Mouse (Mus musculus): ENCODE results near the gene Gm7073. TPM values are rescaled to one million over a fixed set of nuclear protein-coding genes. Genes with fewer than 3 reads are reported as not detected.

Gm7073 gene
- polyA plus RNA-seq (2015; fragmentation: Nextera tagmentation; extraction: Ambion mirVana): not detected in 2 replicates

- H3K4me2 ChIP-seq (replicated peaks): no peak within 1 kb of the TSS
- no peaks in the 10 kb centered on the region for H3K4me1 ChIP-seq (replicated peaks)
- H3K36me3 ChIP-seq: no peaks in the 10 kb centered on the region
- H3K9me3 ChIP-seq: no peaks in the 10 kb centered on the region
- no peak within 1 kb of the TSS for H3K9ac ChIP-seq
- no peak for ATAC-seq
- no peak within 1 kb of the TSS for H3K27ac ChIP-seq
- H3K4me3 ChIP-seq (replicated peaks): no peak within 1 kb of the TSS
- H3K27me3 ChIP-seq (replicated peaks): no peaks in the 10 kb centered on the region
Observed at GRCm38 (mm10) chrX:60539149-60539548, at the start of gene Gm7073. Gene Gm7073 (minus strand): TSS chrX:60539249.

- no peak for ATAC-seq
- Histone ChIP-seq H3K4me3 (replicated peaks) (no peak overlapping the region), H3K4me2 (replicated peaks) (no peak overlapping the region), H3K9ac (no peak overlapping the region), H3K4me1 (replicated peaks) (no peaks in the 10 kb centered on the region), H3K27ac (no peak overlapping the region), H3K27me3 (replicated peaks) (no peaks in the 10 kb centered on the region), H3K36me3 (no peaks in the 10 kb centered on the region), H3K9me3 (no peaks in the 10 kb centered on the region)
- 33% methylated on average over 1 of the region's 1 CpGs for WGBS
Observed at GRCm38 (mm10) chrX:60570539-60570938, 31.5 kb upstream of the Gm7073 start.

GRCm38 (mm10) chrX:60569047-60569446 is 30.0 kb upstream of the Gm7073 start:
- ATAC-seq: no peak
- Histone ChIP-seq H3K36me3 (no peaks in the 10 kb centered on the region), H3K4me2 (replicated peaks) (no peak overlapping the region), H3K4me3 (replicated peaks) (no peak overlapping the region), H3K9me3 (no peaks in the 10 kb centered on the region), H3K27ac (no peak overlapping the region), H3K9ac (no peak overlapping the region), H3K4me1 (replicated peaks) (no peaks in the 10 kb centered on the region), H3K27me3 (replicated peaks) (no peaks in the 10 kb centered on the region)

GRCm38 (mm10) chrX:60555242-60555641 is 16.2 kb upstream of the Gm7073 start:
- Histone ChIP-seq H3K4me2 (replicated peaks) (no peak overlapping the region), H3K36me3 (no peaks in the 10 kb centered on the region), H3K9ac (no peak overlapping the region), H3K4me1 (replicated peaks) (no peaks in the 10 kb centered on the region), H3K9me3 (no peaks in the 10 kb centered on the region), H3K27me3 (replicated peaks) (no peaks in the 10 kb centered on the region), H3K27ac (no peak overlapping the region), H3K4me3 (replicated peaks) (no peak overlapping the region)
- WGBS: 65% methylated on average over 4 of the region's 4 CpGs
- no peak for ATAC-seq

GRCm38 (mm10) chrX:60547444-60548304 is 8.6 kb upstream of the Gm7073 start:
- Histone ChIP-seq H3K4me1 (replicated peaks) (no peaks in the 10 kb centered on the region), H3K36me3 (no peaks in the 10 kb centered on the region), H3K4me2 (replicated peaks) (peak overlapping the region; percentile 61), H3K27me3 (replicated peaks) (0 out of 2 replicates have a peak, but pooled peaks cover 6% of the 10 kb centered on the region), H3K9ac (peak overlapping the region; percentile 40), H3K9me3 (no peaks in the 10 kb centered on the region), H3K4me3 (replicated peaks) (peak overlapping the region; percentile 56), H3K27ac (no peak overlapping the region)
- ATAC-seq: peak; percentile 95
- WGBS: 19% methylated on average over 41 of the region's 113 CpGs

- H3K27ac ChIP-seq: no peak overlapping the region
- 18% methylated on average over 16 of the region's 16 CpGs for WGBS
- 0 out of 2 replicates have a peak, but pooled peaks cover 6% of the 10 kb centered on the region for H3K27me3 ChIP-seq (replicated peaks)
- peak overlapping the region; percentile 61 for H3K4me2 ChIP-seq (replicated peaks)
- H3K9ac ChIP-seq: peak overlapping the region; percentile 40; the same call in 1 of the 2 replicates
- no peaks in the 10 kb centered on the region for H3K4me1 ChIP-seq (replicated peaks)
- H3K9me3 ChIP-seq: no peaks in the 10 kb centered on the region
- H3K4me3 ChIP-seq (replicated peaks): peak overlapping the region; percentile 56
- no peaks in the 10 kb centered on the region for H3K36me3 ChIP-seq
- peak; percentile 46; the same call in 1 of the 2 replicates for ATAC-seq
Observed at GRCm38 (mm10) chrX:60547098-60547443, 8.0 kb upstream of the Gm7073 start.

GRCm38 (mm10) chrX:60545906-60546305 is 6.9 kb upstream of the Gm7073 start:
- no peaks in the 10 kb centered on the region for H3K36me3 ChIP-seq
- H3K9ac ChIP-seq: no peak overlapping the region
- no peaks in the 10 kb centered on the region for H3K9me3 ChIP-seq
- H3K4me1 ChIP-seq (replicated peaks): no peaks in the 10 kb centered on the region
- no peak overlapping the region for H3K27ac ChIP-seq
- WGBS: 45% methylated on average over 3 of the region's 3 CpGs
- H3K4me2 ChIP-seq (replicated peaks): no peak overlapping the region
- no peak for ATAC-seq
- no peak overlapping the region for H3K4me3 ChIP-seq (replicated peaks)
- 0 out of 2 replicates have a peak, but pooled peaks cover 6% of the 10 kb centered on the region for H3K27me3 ChIP-seq (replicated peaks)

- Histone ChIP-seq H3K36me3 (no peaks in the 10 kb centered on the region), H3K9me3 (no peaks in the 10 kb centered on the region), H3K4me1 (replicated peaks) (no peaks in the 10 kb centered on the region), H3K9ac (no peak overlapping the region), H3K4me3 (replicated peaks) (no peak overlapping the region), H3K27me3 (replicated peaks) (0 out of 2 replicates have a peak, but pooled peaks cover 6% of the 10 kb centered on the region), H3K4me2 (replicated peaks) (no peak overlapping the region), H3K27ac (no peak overlapping the region)
- no peak for ATAC-seq
- 58% methylated on average over 1 of the region's 1 CpGs for WGBS
Observed at GRCm38 (mm10) chrX:60545444-60545843, 6.4 kb upstream of the Gm7073 start.

- Histone ChIP-seq H3K36me3 (no peaks in the 10 kb centered on the region), H3K27me3 (replicated peaks) (0 out of 2 replicates have a peak, but pooled peaks cover 6% of the 10 kb centered on the region), H3K27ac (no peak overlapping the region), H3K9me3 (no peaks in the 10 kb centered on the region), H3K4me3 (replicated peaks) (no peak overlapping the region), H3K4me1 (replicated peaks) (no peaks in the 10 kb centered on the region), H3K9ac (no peak overlapping the region), H3K4me2 (replicated peaks) (no peak overlapping the region)
- no peak for ATAC-seq
- WGBS: 47% methylated on average over 4 of the region's 4 CpGs
Observed at GRCm38 (mm10) chrX:60544098-60544497, 5.0 kb upstream of the Gm7073 start.

GRCm38 (mm10) chrX:60542901-60543300 is 3.9 kb upstream of the Gm7073 start:
- H3K9me3 ChIP-seq: no peaks in the 10 kb centered on the region
- H3K4me3 ChIP-seq (replicated peaks): no peak overlapping the region
- H3K9ac ChIP-seq: no peak overlapping the region
- H3K36me3 ChIP-seq: no peaks in the 10 kb centered on the region
- H3K27me3 ChIP-seq (replicated peaks): no peaks in the 10 kb centered on the region
- WGBS: 62% methylated on average over 1 of the region's 1 CpGs
- H3K4me2 ChIP-seq (replicated peaks): no peak overlapping the region
- H3K4me1 ChIP-seq (replicated peaks): no peaks in the 10 kb centered on the region
- no peak for ATAC-seq
- no peak overlapping the region for H3K27ac ChIP-seq

GRCm38 (mm10) chrX:60503995-60504394 is 35.1 kb downstream of the Gm7073 start:
- H3K27me3 ChIP-seq (replicated peaks): no peaks in the 10 kb centered on the region
- H3K4me3 ChIP-seq (replicated peaks): no peak overlapping the region
- H3K4me2 ChIP-seq (replicated peaks): no peak overlapping the region
- ATAC-seq: no peak
- H3K9me3 ChIP-seq: no peaks in the 10 kb centered on the region
- no peak overlapping the region for H3K27ac ChIP-seq
- H3K4me1 ChIP-seq (replicated peaks): no peaks in the 10 kb centered on the region
- H3K9ac ChIP-seq: no peak overlapping the region
- no peaks in the 10 kb centered on the region for H3K36me3 ChIP-seq

GRCm38 (mm10) chrX:60497750-60498149 is 41.3 kb downstream of the Gm7073 start:
- no peak for ATAC-seq
- H3K27ac ChIP-seq: no peak overlapping the region
- H3K4me2 ChIP-seq (replicated peaks): no peak overlapping the region
- H3K27me3 ChIP-seq (replicated peaks): no peaks in the 10 kb centered on the region
- H3K4me3 ChIP-seq (replicated peaks): no peak overlapping the region
- H3K36me3 ChIP-seq: no peaks in the 10 kb centered on the region
- no peak overlapping the region for H3K9ac ChIP-seq
- H3K9me3 ChIP-seq: no peaks in the 10 kb centered on the region
- WGBS: 78% methylated on average over 1 of the region's 1 CpGs
- no peaks in the 10 kb centered on the region for H3K4me1 ChIP-seq (replicated peaks)

- H3K4me1 ChIP-seq (replicated peaks): no peaks in the 10 kb centered on the region
- no peaks in the 10 kb centered on the region for H3K9me3 ChIP-seq
- no peaks in the 10 kb centered on the region for H3K27me3 ChIP-seq (replicated peaks)
- H3K9ac ChIP-seq: no peak overlapping the region
- H3K27ac ChIP-seq: no peak overlapping the region
- H3K4me2 ChIP-seq (replicated peaks): no peak overlapping the region
- no peak overlapping the region for H3K4me3 ChIP-seq (replicated peaks)
- no peaks in the 10 kb centered on the region for H3K36me3 ChIP-seq
- no peak for ATAC-seq
Observed at GRCm38 (mm10) chrX:60495308-60495707, 43.7 kb downstream of the Gm7073 start.

Measured in intestine, embryonic 15.5 days (tissue).